Mouse (Mus musculus) heart, embryonic 13.5 days (tissue): ENCODE measurements around the gene Gadd45a. TPM values are rescaled to one million over a fixed set of nuclear protein-coding genes. Genes with fewer than 3 reads are reported as not detected.
"Not testable (repeated sequence)": the region's sequence is repeated elsewhere in the genome, so short reads cannot be mapped to it uniquely, and the experiment has no call there.

Experiments
- ATAC-seq: fragments of 200-750 bp; cut with Nextera tagmentation; 2 replicates; pipeline ENCODE4 v1.8.0; 2017; ENCODE audit warnings: moderate TSS enrichment; ENCODE audit not compliant: insufficient number of reproducible peaks, low FRiP score, low TSS enrichment; ENCODE audit errors: extremely low read depth
- H3K27ac ChIP-seq: fragments of 300-500 bp; sonication (generic); replicated peaks from 2 replicates; pipeline ENCODE4 v1.5.1; 2015; ENCODE audit warnings: moderate library complexity, mild to moderate bottlenecking, inconsistent platforms
- H3K27me3 ChIP-seq: fragments of 300-500 bp; sonication (generic); replicated peaks from 2 replicates; pipeline ENCODE4 v1.6.1; 2015; ENCODE audit warnings: mild to moderate bottlenecking, inconsistent platforms
- H3K36me3 ChIP-seq: fragments of 300-500 bp; sonication (generic); 2 replicates; pipeline ENCODE4 v1.6.1; 2015; ENCODE audit warnings: mild to moderate bottlenecking, inconsistent platforms
- H3K4me1 ChIP-seq: fragments of 300-500 bp; sonication (generic); 2 replicates; pipeline ENCODE4 v1.6.1; 2015; ENCODE audit warnings: inconsistent platforms
- H3K4me2 ChIP-seq: fragments of 300-500 bp; sonication (generic); 2 replicates; pipeline ENCODE4 v1.6.1; 2015; ENCODE audit warnings: inconsistent platforms, mild to moderate bottlenecking, moderate library complexity
- H3K4me3 ChIP-seq: fragments of 300-500 bp; sonication (generic); 2 replicates; pipeline ENCODE4 v1.5.1; 2015; ENCODE audit warnings: moderate library complexity, mild to moderate bottlenecking, inconsistent platforms
- H3K9ac ChIP-seq: fragments of 300-500 bp; sonication (generic); 2 replicates; pipeline ENCODE4 v1.6.1; 2015; ENCODE audit warnings: inconsistent platforms, mild to moderate bottlenecking, moderate library complexity
- H3K9me3 ChIP-seq: fragments of 300-500 bp; sonication (generic); 2 replicates; pipeline ENCODE4 v1.6.1; 2016; ENCODE audit warnings: inconsistent platforms
- WGBS: fragments of 180-500 bp; shearing (Covaris S2); methylation state at CpG from one replicate; pipeline ENCODE4 v1.1.7; 2015; ENCODE audit warnings: mixed read lengths; 5-methylcytosine and 5-hydroxymethylcytosine counted together
- polyA plus RNA-seq: library from polyadenylated mRNA; unstranded; fragments of >200 nt; fragmentation: Nextera tagmentation; extraction: Ambion mirVana; gene quantifications from 2 replicates; pipeline ENCODE4 v1.2.1, GENCODE M21; 2015

Gadd45a gene
- polyA plus RNA-seq, 1 experiment from 2014 or later: 9.4 TPM

DNA sequence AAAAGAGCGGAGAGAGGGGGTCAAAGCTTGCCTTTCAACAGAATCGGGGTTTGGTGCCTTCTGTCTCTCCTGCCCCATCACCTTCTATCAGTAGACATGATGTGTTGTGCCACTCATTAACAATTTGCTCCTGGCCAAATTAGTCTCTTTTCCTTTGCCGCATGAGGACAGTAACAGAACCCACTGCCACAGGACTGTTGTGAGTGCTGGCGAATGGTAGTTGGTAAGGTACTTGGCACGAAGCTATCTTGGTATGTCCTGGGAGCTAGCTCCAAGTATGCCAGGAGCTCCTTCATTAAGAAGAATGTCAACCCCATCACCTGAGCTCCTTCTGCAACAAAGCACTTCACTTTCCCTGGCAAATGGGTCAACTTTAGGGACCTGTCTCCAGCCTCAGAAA, 6.4 kb downstream of the Gadd45a start:
- Histone ChIP-seq H3K27ac (no peak overlapping the region), H3K36me3 (no peaks in the 10 kb centered on the region), H3K27me3 (0 out of 2 replicates have a peak, but pooled peaks cover 5% of the 10 kb centered on the region), H3K4me2 (no peak overlapping the region), H3K9ac (no peak overlapping the region), H3K4me1 (peaks cover 10% of the 10 kb centered on the region), H3K4me3 (no peak overlapping the region), H3K9me3 (no peaks in the 10 kb centered on the region)
- no peak for ATAC-seq
- 61% methylated on average over 5 of the region's 5 CpGs for WGBS

DNA sequence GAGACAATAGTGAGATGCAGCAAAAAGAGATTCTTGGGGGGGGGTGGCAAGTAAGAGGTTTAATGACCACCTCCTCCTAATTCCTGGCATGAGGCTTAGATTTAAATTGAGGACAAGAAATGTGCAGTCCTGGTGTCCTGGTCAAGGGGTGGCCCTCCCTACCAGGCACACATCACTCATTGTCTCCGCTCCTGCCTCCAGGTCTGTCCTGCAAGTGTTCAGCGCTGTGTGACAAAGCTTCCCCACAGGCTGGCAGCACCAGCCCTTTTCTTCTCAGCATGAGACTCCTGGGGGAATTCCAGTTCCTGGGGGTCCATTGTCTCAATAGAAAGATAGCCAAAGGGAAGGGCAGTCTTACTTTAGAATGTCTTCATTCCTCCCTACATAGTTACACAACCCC, 6.8 kb downstream of the Gadd45a start:
- Histone ChIP-seq H3K9ac (no peak overlapping the region), H3K36me3 (no peaks in the 10 kb centered on the region), H3K4me2 (no peak overlapping the region), H3K27me3 (0 out of 2 replicates have a peak, but pooled peaks cover 5% of the 10 kb centered on the region), H3K9me3 (no peaks in the 10 kb centered on the region), H3K4me1 (peaks cover 5% of the 10 kb centered on the region; the same call in 1 of the 2 replicates), H3K27ac (no peak overlapping the region), H3K4me3 (no peak overlapping the region)
- ATAC-seq: no peak
- 26% methylated on average over 2 of the region's 2 CpGs for WGBS

DNA sequence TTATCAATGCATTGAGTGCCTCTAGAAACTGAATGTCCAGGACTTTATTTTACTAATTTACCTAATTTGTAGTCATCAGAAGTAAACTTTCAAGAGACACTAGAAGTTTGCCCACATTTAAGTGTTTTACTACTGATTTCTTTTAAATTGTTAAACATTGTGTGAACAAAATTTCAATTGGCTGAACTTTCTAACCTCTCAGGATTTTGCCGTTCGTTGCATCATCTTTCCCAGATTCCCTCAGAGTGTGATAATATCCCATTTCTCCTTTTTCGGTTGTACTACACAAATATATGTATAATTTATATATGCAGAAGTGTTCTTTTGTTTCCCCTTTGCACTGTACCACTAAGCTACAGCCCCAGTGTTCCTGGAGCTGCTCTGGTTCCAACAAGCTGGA, 7.3 kb downstream of the Gadd45a start:
- no peaks in the 10 kb centered on the region for H3K9me3 ChIP-seq
- no peak overlapping the region for H3K9ac ChIP-seq
- no peak overlapping the region for H3K4me3 ChIP-seq
- no peak overlapping the region for H3K4me2 ChIP-seq
- no peak overlapping the region for H3K27ac ChIP-seq
- no peaks in the 10 kb centered on the region for H3K36me3 ChIP-seq
- peaks cover 3% of the 10 kb centered on the region; the same call in 1 of the 2 replicates for H3K4me1 ChIP-seq
- 30% methylated on average over 3 of the region's 3 CpGs for WGBS
- 0 out of 2 replicates have a peak, but pooled peaks cover 5% of the 10 kb centered on the region for H3K27me3 ChIP-seq
- no peak for ATAC-seq

DNA sequence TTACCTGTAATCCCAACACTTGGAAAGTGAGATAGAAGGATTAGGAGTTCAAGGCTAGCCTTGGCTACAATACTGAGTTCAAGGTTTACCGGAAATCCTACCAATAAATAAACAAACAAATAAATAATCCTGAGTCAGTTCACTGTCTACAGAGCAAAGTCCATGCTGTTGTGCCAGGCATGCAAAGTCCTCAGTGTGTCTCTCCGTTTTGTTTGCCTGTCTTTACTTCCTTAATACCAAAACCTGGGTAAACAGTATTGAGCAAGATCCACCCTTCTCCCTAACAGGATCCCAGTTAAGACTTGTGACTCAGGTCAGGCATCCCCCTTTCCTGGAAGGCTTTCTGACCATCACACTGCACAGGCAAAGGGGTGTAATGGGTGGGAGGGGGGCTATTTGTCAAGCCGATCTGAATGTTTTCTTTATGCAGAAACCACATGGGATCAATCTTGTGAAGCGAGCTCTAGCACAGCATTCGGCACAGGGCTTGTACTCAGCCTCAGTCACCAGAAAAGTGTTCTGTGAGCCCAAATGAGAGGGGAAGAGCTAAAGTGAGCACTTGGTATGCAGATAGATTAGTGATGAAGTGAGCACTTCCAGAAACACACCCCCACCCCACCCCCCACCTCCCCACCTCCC, 7.8 kb downstream of the Gadd45a start:
- Histone ChIP-seq H3K4me3 (no peak overlapping the region), H3K9me3 (no peaks in the 10 kb centered on the region), H3K4me2 (no peak overlapping the region), H3K36me3 (no peaks in the 10 kb centered on the region), H3K4me1 (peaks cover 3% of the 10 kb centered on the region; the same call in 1 of the 2 replicates), H3K9ac (no peak overlapping the region), H3K27me3 (0 out of 2 replicates have a peak, but pooled peaks cover 5% of the 10 kb centered on the region), H3K27ac (no peak overlapping the region)
- whole genome bisulfite sequencing: 48% methylated on average over 5 of the region's 5 CpGs
- ATAC-seq: no peak

DNA sequence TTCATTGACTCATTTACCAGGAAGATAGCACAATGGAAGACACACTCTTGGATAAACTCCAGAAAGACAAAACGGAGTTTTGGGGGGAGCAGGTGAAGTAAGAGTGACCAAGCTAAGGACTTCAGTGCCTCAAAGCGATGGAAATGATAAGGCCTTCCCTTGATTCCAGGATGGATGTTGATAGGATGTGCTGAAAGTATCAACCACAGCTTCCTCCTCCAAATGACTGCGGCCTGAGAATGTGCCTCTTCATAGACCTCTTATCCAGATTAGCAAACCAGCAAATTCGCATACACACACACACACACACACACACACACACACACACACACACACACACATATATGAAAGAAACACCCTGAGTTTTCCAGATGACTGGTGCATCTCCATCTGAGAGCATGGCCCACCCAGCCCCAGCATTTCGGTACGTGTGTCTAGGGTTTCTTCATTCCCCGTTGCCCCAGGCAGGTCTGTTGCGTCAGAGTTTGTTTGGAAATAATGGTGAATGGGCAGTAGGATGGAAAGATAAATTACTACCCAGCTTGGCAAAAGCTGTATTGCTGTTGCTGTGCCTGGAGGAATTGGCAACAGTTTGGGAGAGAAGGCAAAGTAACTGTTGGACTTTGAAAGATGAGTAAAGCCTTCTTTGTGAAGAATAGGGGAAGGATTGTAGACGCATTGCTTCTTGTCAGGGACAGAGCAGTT, 9.7 kb downstream of the Gadd45a start:
- H3K27ac ChIP-seq: no peak overlapping the region
- H3K27me3 ChIP-seq: 0 out of 2 replicates have a peak, but pooled peaks cover 5% of the 10 kb centered on the region
- 78% methylated on average over 8 of the region's 9 CpGs for WGBS
- no peaks in the 10 kb centered on the region for H3K9me3 ChIP-seq
- H3K4me3 ChIP-seq: no peak overlapping the region
- no peak overlapping the region for H3K9ac ChIP-seq
- no peak for ATAC-seq
- no peaks in the 10 kb centered on the region; the same call in 1 of the 2 replicates for H3K36me3 ChIP-seq
- peaks cover 3% of the 10 kb centered on the region; the same call in 1 of the 2 replicates for H3K4me1 ChIP-seq
- H3K4me2 ChIP-seq: no peak overlapping the region

DNA sequence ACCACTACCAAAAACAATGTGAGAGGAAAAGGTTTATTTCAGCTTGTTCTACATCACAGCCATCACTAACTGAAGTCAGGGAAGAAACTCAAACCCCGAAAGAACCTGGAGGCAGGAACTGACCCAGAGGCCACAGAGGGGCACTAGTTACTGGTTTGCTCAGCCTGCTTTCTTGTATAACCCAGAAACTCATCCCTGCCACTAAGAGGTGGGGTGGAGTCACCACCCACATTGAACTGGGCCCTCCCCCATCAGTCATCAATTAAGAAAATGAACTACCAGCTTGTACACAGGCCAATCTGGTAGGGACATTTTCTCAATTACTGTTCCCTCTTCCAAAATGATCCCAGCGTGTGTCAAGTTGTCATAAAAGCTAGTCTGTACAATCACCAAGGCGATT, 10.6 kb downstream of the Gadd45a start:
- 84% methylated on average over 3 of the region's 3 CpGs for WGBS
- ATAC-seq: no peak

DNA sequence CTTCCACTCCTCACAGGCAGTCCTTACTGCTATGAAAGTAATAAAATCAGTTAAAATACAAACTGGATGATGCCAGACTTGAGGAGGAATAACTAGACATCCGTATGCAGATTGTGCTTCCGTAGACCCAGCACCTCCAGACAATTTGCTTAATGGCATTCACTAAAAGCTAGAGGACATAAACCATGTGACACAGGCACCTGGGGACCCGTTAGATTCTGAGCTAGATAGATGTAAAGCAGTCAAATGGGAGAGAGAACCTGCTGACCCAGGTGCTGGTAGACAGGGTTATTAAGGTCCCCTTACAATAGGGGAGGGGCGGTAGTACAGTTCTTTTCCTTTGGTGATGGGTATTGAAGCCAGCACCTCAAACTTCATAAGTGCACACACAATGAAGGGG, 13.5 kb downstream of the Gadd45a start:
- no peak for ATAC-seq
- Histone ChIP-seq H3K9ac (no peak overlapping the region), H3K9me3 (no peaks in the 10 kb centered on the region), H3K27me3 (no peaks in the 10 kb centered on the region), H3K4me1 (no peaks in the 10 kb centered on the region), H3K27ac (no peak overlapping the region), H3K36me3 (peaks cover 3% of the 10 kb centered on the region; the same call in 1 of the 2 replicates), H3K4me3 (no peak overlapping the region), H3K4me2 (no peak overlapping the region)
- 76% methylated on average over 4 of the region's 4 CpGs for WGBS

More for the DNA sequence above, 10.6 kb downstream of the Gadd45a start:
- peaks cover 3% of the 10 kb centered on the region; the same call in 1 of the 2 replicates for H3K4me1 ChIP-seq
- H3K9me3 ChIP-seq: no peaks in the 10 kb centered on the region
- no peak overlapping the region for H3K27ac ChIP-seq
- H3K27me3 ChIP-seq: 0 out of 2 replicates have a peak, but pooled peaks cover 5% of the 10 kb centered on the region
- H3K9ac ChIP-seq: no peak overlapping the region
- H3K4me3 ChIP-seq: no peak overlapping the region
- no peak overlapping the region for H3K4me2 ChIP-seq
- no peaks in the 10 kb centered on the region; the same call in 1 of the 2 replicates for H3K36me3 ChIP-seq

DNA sequence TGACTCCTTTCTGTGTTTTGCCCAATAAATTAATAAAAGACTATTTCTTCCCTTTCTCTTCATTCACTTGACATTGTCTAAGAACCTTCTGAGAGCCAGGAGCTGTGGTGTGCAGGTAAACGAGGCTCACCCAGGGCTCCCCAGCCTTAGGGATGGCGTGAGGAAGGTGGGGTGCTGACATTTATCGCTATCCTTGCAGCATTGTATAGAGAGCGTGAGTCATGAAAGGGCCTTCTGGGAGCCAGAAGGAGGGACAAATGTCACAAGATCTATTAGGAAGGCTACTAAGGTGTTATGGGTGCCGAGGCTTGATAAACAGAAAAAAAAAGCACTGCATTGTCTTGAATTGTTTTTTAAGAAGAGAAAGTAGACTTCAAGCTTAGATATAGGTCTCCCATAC, 15.9 kb downstream of the Gadd45a start:
- Histone ChIP-seq H3K4me3 (no peak overlapping the region), H3K9me3 (no peaks in the 10 kb centered on the region), H3K4me1 (peaks cover 2% of the 10 kb centered on the region; the same call in 1 of the 2 replicates), H3K9ac (no peak overlapping the region), H3K27me3 (no peaks in the 10 kb centered on the region), H3K4me2 (no peak overlapping the region), H3K36me3 (peaks cover 16% of the 10 kb centered on the region), H3K27ac (no peak overlapping the region)
- WGBS: 77% methylated on average over 5 of the region's 5 CpGs
- ATAC-seq: no peak

DNA sequence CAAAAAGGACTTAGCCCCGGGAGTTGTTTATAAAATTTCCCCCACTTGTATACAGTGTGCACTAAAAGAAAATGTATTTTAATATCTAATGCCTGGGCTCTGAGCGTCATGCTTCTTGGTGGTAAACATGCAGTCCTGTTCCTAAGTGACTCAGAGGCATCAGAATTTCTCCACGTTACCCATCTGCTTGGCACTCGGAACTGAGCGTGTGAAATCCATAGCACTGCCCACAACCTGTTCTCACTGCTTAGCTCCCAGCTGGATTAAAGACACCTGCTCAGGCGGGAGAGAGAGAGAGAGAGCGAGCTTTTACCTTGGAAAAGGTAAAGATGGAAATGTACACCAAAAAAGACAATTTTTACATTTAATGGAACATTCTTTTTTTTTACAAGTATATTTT, 18.3 kb downstream of the Gadd45a start:
- not testable (repeated sequence) for H3K4me2 ChIP-seq, H3K4me3 ChIP-seq, H3K9me3 ChIP-seq, ATAC-seq, H3K9ac ChIP-seq, H3K27ac ChIP-seq, H3K27me3 ChIP-seq
- Histone ChIP-seq H3K4me1 (peaks cover 18% of the 10 kb centered on the region), H3K36me3 (peaks cover 16% of the 10 kb centered on the region)
- 77% methylated on average over 7 of the region's 7 CpGs for WGBS

DNA sequence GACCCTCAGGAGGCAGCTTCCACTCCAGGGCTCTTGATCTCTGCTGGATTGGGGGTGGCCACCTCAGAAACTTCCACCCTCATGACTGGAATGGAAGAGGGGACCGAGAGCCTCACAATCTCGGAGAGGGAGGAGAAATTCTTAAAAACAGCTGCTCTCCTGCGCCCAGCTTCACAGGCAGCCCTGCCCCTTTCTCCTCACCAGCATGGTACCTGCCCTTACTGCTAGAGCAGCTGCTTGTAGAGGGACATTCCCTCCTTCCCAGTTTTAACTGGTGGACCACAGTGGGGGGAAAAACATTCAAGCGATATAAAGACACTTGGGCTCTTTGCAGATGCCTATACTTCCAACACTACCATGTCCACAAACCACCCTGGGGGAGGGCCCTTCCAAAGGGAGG, 18.9 kb downstream of the Gadd45a start:
- H3K9ac ChIP-seq: no peak overlapping the region
- H3K4me2 ChIP-seq: no peak overlapping the region
- WGBS: 62% methylated on average over 4 of the region's 4 CpGs
- no peaks in the 10 kb centered on the region for H3K27me3 ChIP-seq
- no peak overlapping the region for H3K27ac ChIP-seq
- peaks cover 16% of the 10 kb centered on the region for H3K36me3 ChIP-seq
- peaks cover 25% of the 10 kb centered on the region for H3K4me1 ChIP-seq
- no peaks in the 10 kb centered on the region for H3K9me3 ChIP-seq
- no peak overlapping the region for H3K4me3 ChIP-seq
- ATAC-seq: no peak

DNA sequence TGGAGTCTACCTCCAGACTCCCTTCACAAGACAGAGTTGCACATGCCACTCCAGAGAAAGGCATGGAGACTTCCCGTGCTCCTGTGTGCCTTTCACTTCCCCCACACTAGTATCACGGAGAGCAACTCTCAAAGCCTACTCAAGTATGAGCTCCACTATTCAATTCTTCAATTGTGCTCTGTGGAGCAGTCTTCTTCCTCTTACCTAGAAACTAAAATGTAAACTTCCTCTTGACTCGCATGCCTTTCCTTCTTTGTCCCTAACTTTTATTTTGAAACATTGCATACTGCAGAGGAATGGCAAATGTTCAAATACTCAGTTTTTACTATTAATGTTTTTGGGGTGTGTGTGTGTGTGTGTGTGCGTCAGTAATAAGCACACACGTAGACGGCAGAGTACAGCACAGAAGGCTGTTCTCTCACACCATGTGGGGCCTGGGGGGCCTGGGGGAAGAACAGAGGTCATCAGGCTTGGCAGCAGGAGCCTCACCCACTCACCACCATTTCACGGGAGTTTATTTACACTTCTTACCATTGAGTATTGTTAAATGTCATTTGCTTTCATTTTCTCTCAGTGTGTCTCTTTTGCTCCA, 20.6 kb downstream of the Gadd45a start:
- no peaks in the 10 kb centered on the region for H3K27me3 ChIP-seq
- WGBS: 65% methylated on average over 7 of the region's 7 CpGs
- H3K27ac ChIP-seq: no peak overlapping the region
- H3K4me3 ChIP-seq: no peak overlapping the region
- H3K4me2 ChIP-seq: no peak overlapping the region
- no peaks in the 10 kb centered on the region for H3K9me3 ChIP-seq
- peaks cover 25% of the 10 kb centered on the region for H3K4me1 ChIP-seq
- H3K9ac ChIP-seq: no peak overlapping the region
- peaks cover 16% of the 10 kb centered on the region for H3K36me3 ChIP-seq
- no peak for ATAC-seq
